Mouse (Mus musculus): ENCODE results near the gene Tas1r3.

GRCm38 (mm10) chr4:155883587-155883986 lies 20.4 kb upstream of the Tas1r3 start:
- TF ChIP-seq CTCF (IDR thresholded peaks at IDR 0.05; ENCODE audit: borderline replicate concordance, insufficient read depth, low read depth, low read length) (no peak), POLR2A (IDR thresholded peaks at IDR 0.05; ENCODE audit: borderline replicate concordance, insufficient read depth, low read length) (no peak)

Data from cerebellum, adult 2 months (tissue).